Comparison of ENCODE assay signal across 8 mouse cellular contexts in the genomic region with DNA sequence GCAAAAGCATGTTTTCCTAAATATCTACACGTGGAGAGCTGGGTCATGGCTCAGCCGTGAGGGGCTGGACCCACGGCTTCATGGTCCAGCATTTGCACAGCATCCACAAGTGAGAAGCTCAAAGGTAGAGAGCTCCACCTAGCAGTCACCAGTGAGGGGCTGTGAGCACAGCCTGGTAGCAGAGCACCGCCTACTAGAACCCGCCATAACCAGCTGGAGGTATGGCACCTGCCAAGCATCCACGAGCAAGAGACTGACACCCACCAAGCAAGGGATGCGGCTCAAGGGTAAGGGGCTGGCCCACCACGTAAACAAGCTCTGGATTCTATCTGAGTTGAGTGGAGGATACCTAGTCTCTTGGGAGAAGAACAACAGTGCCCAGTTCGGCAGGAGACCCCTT. TPM values are rescaled to one million over a fixed set of nuclear protein-coding genes. Genes with fewer than 3 reads are reported as not detected.
A peak's percentile ranks its signal among the peaks of the same experiment; 100 is the strongest.
DNase-seq lines count a peak whose midpoint lies in the region; ATAC-seq and TF ChIP-seq lines count a peak whose summit lies in the region.

No protein-coding gene starts in this region.

- intact Hi-C loops in left cerebral cortex, postnatal 36 days (cut with DNase I), result loop anchor here (5.0 kb wide), 1 partner anchor 237 kb away; no protein-coding TSS in a partner anchor

- H3K36me3 ChIP-seq in megakaryocyte, embryonic 14.5 days (replicated peaks; ENCODE audit: low read length), result peaks cover 52% of the 10 kb centered on the region
- peaks cover 28% of the 10 kb centered on the region for H3K36me3 ChIP-seq in embryonic facial prominence, embryonic 15.5 days
- peaks cover 7% of the 10 kb centered on the region; the same call in 1 of the 2 replicates for H3K36me3 ChIP-seq in kidney, postnatal 0 days (ENCODE audit: insufficient read depth, low read length)
- peaks cover 40% of the 10 kb centered on the region for H3K36me3 ChIP-seq in neural tube, embryonic 13.5 days

- no peak overlapping the region for H3K27ac ChIP-seq in embryonic facial prominence, embryonic 15.5 days (replicated peaks)
- H3K27ac ChIP-seq in kidney, postnatal 0 days, result no peak overlapping the region
- H3K27ac ChIP-seq in neural tube, embryonic 13.5 days (replicated peaks), result no peak overlapping the region

- peak overlapping the region; percentile 59; the same call in 1 of the 2 replicates for H3K9ac ChIP-seq in embryonic facial prominence, embryonic 15.5 days
- peak overlapping the region; percentile 82; the same call in 1 of the 2 replicates for H3K9ac ChIP-seq in kidney, postnatal 0 days (ENCODE audit: low read depth, low read length)
- peak overlapping the region; percentile 93 for H3K9ac ChIP-seq in neural tube, embryonic 13.5 days

- peak overlapping the region; percentile 73 for H3K4me2 ChIP-seq in embryonic facial prominence, embryonic 15.5 days (replicated peaks)
- peak overlapping the region; percentile 90 for H3K4me2 ChIP-seq in kidney, postnatal 0 days (ENCODE audit: low read length)
- H3K4me2 ChIP-seq in neural tube, embryonic 13.5 days, result peak overlapping the region; percentile 87

- TF ChIP-seq CTCF in kidney, postnatal 0 days (IDR thresholded peaks at IDR 0.05; ENCODE audit: low read depth), result 0 out of 2 replicates have a peak, but pooled peaks have one; percentile 31

- DNase-seq in kidney, postnatal 0 days (ENCODE audit: low spot score), result no peak
- no peak for DNase-seq in gastrocnemius, adult 8-10 months (ENCODE audit: low spot score in 2 of 2)
- DNase-seq in urinary bladder, postnatal 4 days (ENCODE audit: low spot score in 2 of 2), result no peak
- DNase-seq in left cerebral cortex, postnatal 36 days (ENCODE audit: low spot score in 2 of 2), result no peak

- H3K4me1 ChIP-seq in megakaryocyte, embryonic 14.5 days, result peaks cover 73% of the 10 kb centered on the region
- H3K4me1 ChIP-seq in embryonic facial prominence, embryonic 15.5 days, result peaks cover 31% of the 10 kb centered on the region
- peaks cover 12% of the 10 kb centered on the region for H3K4me1 ChIP-seq in kidney, postnatal 0 days (replicated peaks; ENCODE audit: insufficient read depth, low read length)
- H3K4me1 ChIP-seq in neural tube, embryonic 13.5 days (replicated peaks), result peaks cover 46% of the 10 kb centered on the region

- H3K4me3 ChIP-seq in megakaryocyte, embryonic 14.5 days (replicated peaks), result peak overlapping the region; percentile 96
- H3K4me3 ChIP-seq in embryonic facial prominence, embryonic 15.5 days (replicated peaks), result peak overlapping the region; percentile 71
- H3K4me3 ChIP-seq in kidney, postnatal 0 days (replicated peaks; ENCODE audit: low read depth, low read length), result peak overlapping the region; percentile 78; the same call in 1 of the 2 replicates
- peak overlapping the region; percentile 94 for H3K4me3 ChIP-seq in neural tube, embryonic 13.5 days

- H3K9me3 ChIP-seq in megakaryocyte, embryonic 14.5 days, result no peaks in the 10 kb centered on the region; the same call in 1 of the 2 replicates
- no peaks in the 10 kb centered on the region for H3K9me3 ChIP-seq in embryonic facial prominence, embryonic 15.5 days (replicated peaks)
- H3K9me3 ChIP-seq in kidney, postnatal 0 days (replicated peaks; ENCODE audit: low read length), result no peaks in the 10 kb centered on the region
- H3K9me3 ChIP-seq in neural tube, embryonic 13.5 days, result no peaks in the 10 kb centered on the region

- no peak for ATAC-seq in megakaryocyte, adult 5-6 weeks (ENCODE audit: poor library complexity, severe bottlenecking)
- no peak for ATAC-seq in embryonic facial prominence, embryonic 15.5 days (ENCODE audit: insufficient number of reproducible peaks, low FRiP score, low TSS enrichment, low read depth)
- no peak for ATAC-seq in kidney, postnatal 0 days (replicated peaks; ENCODE audit: low FRiP score, low read depth)
- no peak for ATAC-seq in neural tube, embryonic 13.5 days (ENCODE audit: low read depth)

- no peaks in the 10 kb centered on the region for H3K27me3 ChIP-seq in megakaryocyte, embryonic 14.5 days (replicated peaks)
- no peaks in the 10 kb centered on the region for H3K27me3 ChIP-seq in embryonic facial prominence, embryonic 15.5 days
- H3K27me3 ChIP-seq in kidney, postnatal 0 days (ENCODE audit: insufficient read depth, low read length), result no peaks in the 10 kb centered on the region
- no peaks in the 10 kb centered on the region for H3K27me3 ChIP-seq in neural tube, embryonic 13.5 days

- WGBS in embryonic facial prominence, embryonic 15.5 days, result 75% methylated on average over 9 of the region's 9 CpGs
- 76% methylated on average over 9 of the region's 9 CpGs for WGBS in kidney, postnatal 0 days
- 81% methylated on average over 9 of the region's 9 CpGs for WGBS in neural tube, embryonic 13.5 days

RNA-seq across cellular contexts. Expression of gene Bax, which starts 1.1 kb away (rescaled TPM):
- polyA plus RNA-seq in megakaryocyte, embryonic 14.5 days (2012; ENCODE audit: insufficient read depth, low replicate concordance), result 502 and 597 TPM in 2 replicates
- 24.6 and 25.0 TPM in 2 replicates for total RNA-seq in megakaryocyte, adult 5-6 weeks (2015)
- total RNA-seq in megakaryocyte, adult 5-6 weeks (2017), result 31.8 and 37.4 TPM in 2 replicates
- 156 and 158 TPM in 2 replicates for polyA plus RNA-seq in embryonic facial prominence, embryonic 15.5 days (2015; fragmentation: Nextera tagmentation; extraction: Ambion mirVana)
- 183 and 194 TPM in 2 replicates for polyA plus RNA-seq in kidney, postnatal 0 days (2015; fragmentation: Nextera tagmentation; extraction: Ambion mirVana)
- polyA plus RNA-seq in neural tube, embryonic 13.5 days (2015; fragmentation: Nextera tagmentation; extraction: Ambion mirVana), result 184 and 237 TPM in 2 replicates
- total RNA-seq in gastrocnemius, adult 8-10 months (2022), result 10 to 100 TPM; 14.5 to 17.8 (median 15.3) TPM
- total RNA-seq in left cerebral cortex, postnatal 36 days (2021), result 10 to 100 TPM; 63.6 to 64.0 TPM

RNA-seq across cellular contexts. Expression of gene Ftl1, which starts 5.9 kb away (rescaled TPM):
- polyA plus RNA-seq in megakaryocyte, embryonic 14.5 days (2012; ENCODE audit: insufficient read depth, low replicate concordance), result 24,502 and 30,989 TPM in 2 replicates
- 2,869 and 3,213 TPM in 2 replicates for total RNA-seq in megakaryocyte, adult 5-6 weeks (2015)
- 1,589 and 1,786 TPM in 2 replicates for total RNA-seq in megakaryocyte, adult 5-6 weeks (2017)
- 4,629 and 4,755 TPM in 2 replicates for polyA plus RNA-seq in embryonic facial prominence, embryonic 15.5 days (2015; fragmentation: Nextera tagmentation; extraction: Ambion mirVana)
- 6,674 and 7,026 TPM in 2 replicates for polyA plus RNA-seq in kidney, postnatal 0 days (2015; fragmentation: Nextera tagmentation; extraction: Ambion mirVana)
- 6,282 and 6,442 TPM in 2 replicates for polyA plus RNA-seq in neural tube, embryonic 13.5 days (2015; fragmentation: Nextera tagmentation; extraction: Ambion mirVana)
- 100 to 1,000 TPM in 3 of 4 experiments, 10 to 100 TPM in 1; 83.2 to 132 (median 121) TPM for total RNA-seq in gastrocnemius, adult 8-10 months (2022)
- total RNA-seq in left cerebral cortex, postnatal 36 days (2021), result 100 to 1,000 TPM; 198 to 232 TPM

RNA-seq across cellular contexts. Expression of gene Tulp2, which starts 16.1 kb away (rescaled TPM):
- polyA plus RNA-seq in megakaryocyte, embryonic 14.5 days (2012; ENCODE audit: insufficient read depth, low replicate concordance), result not detected in 2 replicates
- total RNA-seq in megakaryocyte, adult 5-6 weeks (2015), result not detected in 2 replicates
- total RNA-seq in megakaryocyte, adult 5-6 weeks (2017), result not detected in 2 replicates
- polyA plus RNA-seq in embryonic facial prominence, embryonic 15.5 days (2015; fragmentation: Nextera tagmentation; extraction: Ambion mirVana), result 1.1 and 1.8 TPM in 2 replicates
- polyA plus RNA-seq in kidney, postnatal 0 days (2015; fragmentation: Nextera tagmentation; extraction: Ambion mirVana), result 0.93 and 1.1 TPM in 2 replicates
- polyA plus RNA-seq in neural tube, embryonic 13.5 days (2015; fragmentation: Nextera tagmentation; extraction: Ambion mirVana), result 0.13 and 0.29 TPM in 2 replicates
- total RNA-seq in gastrocnemius, adult 8-10 months (2022), result not detected
- not detected for total RNA-seq in left cerebral cortex, postnatal 36 days (2021)

RNA-seq across cellular contexts. Expression of gene Gm45808, which starts 21.1 kb away (rescaled TPM):
- polyA plus RNA-seq in megakaryocyte, embryonic 14.5 days (2012; ENCODE audit: insufficient read depth, low replicate concordance), result not detected in 2 replicates
- not detected in 2 replicates for total RNA-seq in megakaryocyte, adult 5-6 weeks (2015)
- total RNA-seq in megakaryocyte, adult 5-6 weeks (2017), result 0.61 TPM in 1 of 2 replicates, not detected in the other
- not detected in 2 replicates for polyA plus RNA-seq in embryonic facial prominence, embryonic 15.5 days (2015; fragmentation: Nextera tagmentation; extraction: Ambion mirVana)
- polyA plus RNA-seq in kidney, postnatal 0 days (2015; fragmentation: Nextera tagmentation; extraction: Ambion mirVana), result not detected in 2 replicates
- polyA plus RNA-seq in neural tube, embryonic 13.5 days (2015; fragmentation: Nextera tagmentation; extraction: Ambion mirVana), result not detected in 2 replicates
- total RNA-seq in gastrocnemius, adult 8-10 months (2022), result 10 to 100 TPM in 3 of 4 experiments, 1 to 10 TPM in 1; 9.7 to 19.4 (median 11.8) TPM
- under 1 TPM in 1 of 2 experiments, not detected in 1; 0.57 TPM for total RNA-seq in left cerebral cortex, postnatal 36 days (2021)

RNA-seq across cellular contexts. Expression of gene Dhdh, which starts 23.1 kb away (rescaled TPM):
- polyA plus RNA-seq in megakaryocyte, embryonic 14.5 days (2012; ENCODE audit: insufficient read depth, low replicate concordance), result 0.23 and 0.70 TPM in 2 replicates
- total RNA-seq in megakaryocyte, adult 5-6 weeks (2015), result 15.5 and 18.3 TPM in 2 replicates
- total RNA-seq in megakaryocyte, adult 5-6 weeks (2017), result 14.2 and 16.0 TPM in 2 replicates
- 4.4 and 5.1 TPM in 2 replicates for polyA plus RNA-seq in embryonic facial prominence, embryonic 15.5 days (2015; fragmentation: Nextera tagmentation; extraction: Ambion mirVana)
- polyA plus RNA-seq in kidney, postnatal 0 days (2015; fragmentation: Nextera tagmentation; extraction: Ambion mirVana), result 1.8 TPM in 2 replicates
- polyA plus RNA-seq in neural tube, embryonic 13.5 days (2015; fragmentation: Nextera tagmentation; extraction: Ambion mirVana), result 3.2 and 3.4 TPM in 2 replicates
- total RNA-seq in gastrocnemius, adult 8-10 months (2022), result 10 to 100 TPM; 22.2 to 29.9 (median 27.6) TPM
- total RNA-seq in left cerebral cortex, postnatal 36 days (2021), result 1 to 10 TPM; 4.0 to 4.8 TPM
